Mouse (Mus musculus) lung, postnatal 10 days (tissue): ENCODE results near the gene Epb41l3.

Experiments
- DNase-seq: peaks from one replicate; pipeline ENCODE4 v3.0.0; 2021

The Epb41l3 gene

DNA sequence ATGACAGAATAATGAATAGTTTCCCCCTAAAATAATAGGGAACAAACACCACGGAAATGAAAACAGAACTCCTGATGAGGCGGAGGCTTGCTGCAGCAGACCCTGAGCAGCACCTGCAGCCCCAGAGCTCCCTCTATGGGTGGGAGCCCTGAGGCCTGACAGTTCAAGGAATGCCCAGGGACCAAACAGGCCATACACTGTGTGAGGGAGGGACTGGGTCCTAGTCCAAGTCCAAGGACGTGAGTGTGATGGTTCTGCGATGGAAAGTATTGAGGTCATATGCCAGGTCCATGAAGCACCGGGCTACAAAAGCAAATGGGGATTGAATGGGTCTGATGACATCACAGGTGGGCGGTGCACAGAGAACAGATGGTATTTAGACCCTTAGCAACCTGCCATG, 33.7 kb downstream of the Epb41l3 start:
- DNase-seq = peak; percentile 6

DNA sequence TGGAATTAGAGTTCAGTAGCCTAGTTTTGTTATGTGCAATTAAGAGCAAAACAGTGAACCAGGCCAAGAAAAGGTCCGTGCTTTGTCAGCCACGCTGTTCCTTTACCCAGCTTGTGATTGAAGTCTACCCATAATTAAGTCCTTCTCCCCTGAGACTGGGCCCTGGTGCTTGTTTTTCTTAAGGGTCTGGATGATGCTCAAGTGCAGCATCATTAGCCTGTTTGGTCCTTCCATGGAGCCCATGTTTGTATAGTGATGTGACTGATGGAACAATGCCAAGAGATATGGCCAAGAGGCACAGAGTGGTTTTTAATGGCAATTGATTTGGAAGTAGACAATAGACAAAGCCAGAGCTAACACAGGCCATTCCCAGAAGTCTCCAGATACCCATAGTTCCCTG, 36.7 kb downstream of the Epb41l3 start:
- no peak for DNase-seq

DNA sequence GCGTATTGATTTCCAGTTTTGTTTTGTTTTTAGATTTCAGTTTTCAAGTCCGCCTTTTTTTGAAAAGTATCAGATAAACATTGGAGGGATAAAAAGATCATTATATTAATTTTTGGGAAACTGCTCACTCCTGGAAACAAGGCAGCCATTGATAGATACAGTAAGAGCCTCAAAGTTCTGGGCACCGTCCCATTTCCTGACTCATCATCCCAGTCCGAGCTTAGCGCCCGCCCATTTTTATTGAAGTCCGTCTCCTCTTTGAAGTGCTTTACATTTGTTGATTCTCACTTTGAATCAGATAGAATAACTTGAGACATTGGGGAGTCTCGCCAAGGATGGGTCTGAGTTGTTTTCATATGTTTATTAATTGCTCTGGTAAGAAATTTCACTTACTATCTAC, 43.7 kb downstream of the Epb41l3 start:
- no peak for DNase-seq

DNA sequence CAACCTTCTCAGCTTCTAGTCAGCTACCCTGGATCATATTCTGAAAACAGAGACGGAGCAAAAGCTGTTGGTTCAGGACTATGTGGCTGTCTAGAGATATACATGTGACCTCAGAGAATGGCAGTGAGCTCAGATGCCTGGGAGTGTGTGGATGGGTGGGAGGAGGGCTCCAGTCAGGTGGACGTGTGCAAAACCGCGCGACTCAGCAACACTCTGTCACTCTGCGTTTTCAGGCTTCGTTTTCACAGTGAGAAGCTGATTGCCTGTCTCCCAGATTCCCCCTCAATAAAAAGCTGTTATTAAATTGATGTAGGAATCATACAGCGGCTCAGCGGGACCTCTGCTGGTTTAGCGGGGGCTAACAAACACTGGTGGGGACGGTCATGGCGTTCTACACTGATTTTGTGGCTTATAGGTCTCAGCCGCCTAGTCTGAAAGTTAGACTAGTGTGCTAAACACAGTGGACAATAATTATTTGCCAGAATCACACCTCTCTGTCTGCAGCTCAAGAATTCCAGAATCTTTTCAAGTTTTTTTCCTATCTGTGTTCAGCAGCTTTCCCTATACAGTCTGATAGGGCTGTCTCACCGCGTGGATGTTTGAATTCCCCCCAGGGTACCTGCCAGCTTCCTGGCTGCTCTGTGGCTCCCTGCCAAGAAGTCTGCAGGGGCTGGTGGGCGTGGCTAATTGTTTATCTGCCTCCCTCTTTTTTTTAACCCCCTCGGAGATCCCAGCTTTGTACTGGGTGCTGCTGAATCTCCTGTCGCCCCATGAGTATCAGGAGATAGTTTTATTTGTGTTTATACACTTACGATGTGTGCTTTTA, 45.3 kb downstream of the Epb41l3 start:
- peak; percentile 28 for DNase-seq

- peak; percentile 5 for DNase-seq
Measured at GRCm38 (mm10) chr17:69122403-69122802, 46.9 kb downstream of the Epb41l3 start.

DNA sequence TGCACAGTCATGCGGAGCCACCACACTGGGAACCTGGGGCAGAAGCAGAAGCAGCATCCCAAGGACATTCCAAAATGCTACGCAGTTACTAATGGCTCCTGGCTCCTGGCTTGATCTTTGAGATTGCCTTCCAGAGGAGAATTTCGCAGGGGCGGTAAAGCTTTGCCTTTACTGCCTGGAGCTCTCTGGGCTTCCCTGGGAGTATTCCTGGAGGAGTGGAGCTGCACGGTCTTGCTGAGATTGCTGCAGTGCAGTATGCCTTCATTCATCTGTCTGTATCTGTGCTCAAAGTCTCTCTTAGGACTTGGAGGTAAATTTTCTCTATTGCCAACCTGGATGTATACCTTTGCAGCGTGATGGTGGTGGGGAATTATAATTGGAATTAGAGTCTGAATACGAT, 52.0 kb downstream of the Epb41l3 start:
- no peak for DNase-seq

DNA sequence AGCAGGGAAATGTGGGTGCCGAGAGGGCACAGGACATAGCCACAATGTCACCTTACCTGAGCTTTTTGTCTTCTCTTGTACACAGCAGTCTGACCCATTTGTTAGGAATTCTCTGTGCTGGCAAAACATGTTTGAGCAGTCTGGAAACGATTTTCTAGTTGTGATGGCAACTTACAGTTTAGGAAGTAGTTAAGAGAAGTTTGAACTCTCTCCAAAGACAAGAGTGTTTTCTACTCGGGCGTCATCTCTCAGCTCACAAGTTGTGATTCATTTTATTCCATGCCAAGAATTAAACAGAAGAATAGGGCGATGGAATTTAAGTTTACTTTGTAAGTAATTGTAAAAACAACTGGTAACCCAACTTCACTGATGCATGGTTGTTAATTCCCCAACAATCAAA, 52.5 kb downstream of the Epb41l3 start:
- DNase-seq = no peak

DNA sequence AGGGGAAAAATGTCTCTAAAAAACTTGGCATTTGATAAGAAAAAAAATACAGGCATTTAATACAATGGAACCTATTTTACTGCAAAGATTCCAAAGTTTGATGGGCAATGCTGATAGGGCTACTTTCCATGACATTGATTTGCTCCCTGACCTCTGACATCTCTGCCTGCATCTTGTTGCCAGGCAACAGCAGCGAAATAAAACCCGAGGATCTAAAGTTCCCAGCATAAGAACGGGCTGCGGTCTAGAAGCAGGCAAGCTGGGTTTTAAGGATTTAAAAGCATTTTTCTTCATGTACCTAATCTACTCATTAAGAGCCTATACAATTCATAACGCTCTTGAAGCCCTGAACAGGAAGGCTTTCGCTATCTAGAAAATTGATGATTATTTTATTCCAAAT, 54.0 kb downstream of the Epb41l3 start:
- no peak for DNase-seq

GRCm38 (mm10) chr17:69143017-69143416, 67.5 kb downstream of the Epb41l3 start:
- no peak for DNase-seq

GRCm38 (mm10) chr17:69150826-69151225, 75.3 kb downstream of the Epb41l3 start:
- no peak for DNase-seq

DNA sequence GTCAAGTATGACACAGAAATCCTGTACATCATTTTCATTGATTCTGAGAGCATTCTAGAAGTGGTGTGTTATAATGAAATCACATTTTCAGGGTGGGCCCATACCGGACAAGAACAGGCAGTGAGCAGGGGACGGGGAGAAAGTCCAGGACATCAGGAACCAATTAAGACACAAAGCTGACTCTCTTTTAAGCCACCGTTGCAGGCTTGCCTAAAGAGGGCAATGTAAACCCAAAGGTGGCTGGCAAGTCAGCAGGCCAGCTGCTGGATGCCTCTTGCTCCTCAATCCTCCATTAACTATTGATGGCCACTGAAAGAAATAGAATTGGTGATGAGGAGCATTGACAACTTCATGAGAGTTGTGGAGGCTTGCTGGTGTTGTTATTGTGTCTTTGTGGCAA, 75.8 kb downstream of the Epb41l3 start:
- no peak for DNase-seq

GRCm38 (mm10) chr17:69155034-69155433, 79.6 kb downstream of the Epb41l3 start:
- no peak for DNase-seq

GRCm38 (mm10) chr17:69156522-69157100, 81.1 kb downstream of the Epb41l3 start:
- peak; percentile 36 for DNase-seq

- DNase-seq = peak; percentile 24
Measured at GRCm38 (mm10) chr17:69157101-69157808, 81.8 kb downstream of the Epb41l3 start.

DNA sequence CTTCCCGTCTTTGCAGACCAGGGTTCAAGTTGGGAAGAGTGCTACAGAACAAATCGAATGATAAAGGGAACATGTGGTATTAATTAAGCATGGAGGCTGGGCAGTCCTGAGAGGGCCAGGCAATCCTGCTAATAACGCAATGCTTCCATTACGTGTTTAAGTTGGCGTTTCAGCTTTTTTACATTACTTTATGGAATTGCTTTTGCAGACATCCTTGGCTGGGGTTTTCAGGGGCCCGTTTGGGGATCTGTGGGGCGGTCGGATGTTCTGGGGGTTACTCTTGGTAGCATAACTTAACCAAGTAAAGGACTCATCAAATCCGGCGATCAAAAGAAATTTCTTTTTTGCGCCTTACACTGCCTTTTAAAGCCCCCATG, 82.3 kb downstream of the Epb41l3 start:
- DNase-seq = no peak

DNA sequence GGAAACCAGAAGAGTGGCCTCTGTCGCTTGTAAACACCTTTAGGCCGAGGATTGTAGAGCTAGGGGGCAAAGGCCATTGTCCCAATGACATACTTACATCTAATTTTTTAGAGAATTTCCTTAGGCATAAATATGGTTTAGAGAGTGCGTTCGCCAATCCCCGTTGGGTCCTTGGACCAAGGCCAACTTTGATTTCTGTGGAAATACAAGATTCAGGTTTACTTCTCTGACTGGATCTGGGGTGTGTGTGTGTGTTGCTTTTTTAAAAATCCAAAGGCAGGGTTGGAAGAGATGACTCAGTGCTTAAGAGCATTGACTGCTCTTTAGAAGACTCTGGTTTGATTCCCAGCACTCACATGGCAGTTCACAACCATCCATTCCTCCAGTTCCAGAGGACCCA, 83.2 kb downstream of the Epb41l3 start:
- DNase-seq = no peak

DNA sequence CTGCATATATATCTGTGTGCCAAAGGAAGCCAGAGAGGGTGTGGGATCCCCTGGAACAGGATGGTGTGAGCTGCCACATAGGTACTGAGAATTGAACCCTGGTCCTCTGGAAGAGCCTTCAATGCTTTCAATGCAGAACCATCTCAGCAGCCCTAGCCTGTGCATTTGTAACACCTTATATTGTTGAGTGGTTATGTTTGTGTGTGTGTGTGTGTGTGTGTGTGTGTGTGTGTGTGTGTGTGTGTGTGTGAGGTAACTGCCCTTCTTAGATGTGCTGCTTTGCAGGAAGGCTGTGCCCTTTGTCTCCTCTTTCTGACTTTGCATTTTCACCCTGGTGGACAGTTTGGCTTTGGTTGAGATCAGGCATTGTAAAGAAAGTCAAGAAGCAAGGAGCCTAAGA, 87.2 kb downstream of the Epb41l3 start:
- no peak for DNase-seq

DNA sequence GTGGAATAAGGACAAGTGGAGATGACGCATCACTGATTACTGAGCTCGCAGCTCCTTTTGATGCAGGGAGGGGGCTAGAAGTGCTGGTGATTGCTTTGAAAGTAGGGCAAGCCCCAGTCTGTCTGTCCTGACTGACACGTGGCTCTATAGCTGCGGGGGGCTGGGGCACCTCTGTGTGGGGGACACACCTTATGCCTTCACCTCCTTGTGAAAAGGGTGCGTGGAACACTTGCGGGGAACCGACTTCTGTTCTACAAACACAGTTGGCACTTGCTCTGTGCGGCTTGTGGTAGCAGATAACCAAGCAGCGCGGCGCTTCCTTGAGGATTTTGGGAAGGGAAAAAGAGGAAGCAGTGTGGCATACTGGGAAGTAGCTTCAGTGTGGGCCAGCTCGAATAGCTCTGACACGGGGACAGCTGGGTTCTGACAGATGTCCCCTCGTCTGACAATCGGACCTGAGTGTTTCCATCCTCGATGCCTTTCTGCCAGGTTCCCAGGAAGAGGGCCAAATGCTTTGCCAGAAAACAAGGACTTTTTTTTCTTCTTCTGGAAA, 101.5 kb downstream of the Epb41l3 start:
- DNase-seq = peak; percentile 27

- no peak for DNase-seq
Measured at GRCm38 (mm10) chr17:69177954-69178353, 102.5 kb downstream of the Epb41l3 start.

DNA sequence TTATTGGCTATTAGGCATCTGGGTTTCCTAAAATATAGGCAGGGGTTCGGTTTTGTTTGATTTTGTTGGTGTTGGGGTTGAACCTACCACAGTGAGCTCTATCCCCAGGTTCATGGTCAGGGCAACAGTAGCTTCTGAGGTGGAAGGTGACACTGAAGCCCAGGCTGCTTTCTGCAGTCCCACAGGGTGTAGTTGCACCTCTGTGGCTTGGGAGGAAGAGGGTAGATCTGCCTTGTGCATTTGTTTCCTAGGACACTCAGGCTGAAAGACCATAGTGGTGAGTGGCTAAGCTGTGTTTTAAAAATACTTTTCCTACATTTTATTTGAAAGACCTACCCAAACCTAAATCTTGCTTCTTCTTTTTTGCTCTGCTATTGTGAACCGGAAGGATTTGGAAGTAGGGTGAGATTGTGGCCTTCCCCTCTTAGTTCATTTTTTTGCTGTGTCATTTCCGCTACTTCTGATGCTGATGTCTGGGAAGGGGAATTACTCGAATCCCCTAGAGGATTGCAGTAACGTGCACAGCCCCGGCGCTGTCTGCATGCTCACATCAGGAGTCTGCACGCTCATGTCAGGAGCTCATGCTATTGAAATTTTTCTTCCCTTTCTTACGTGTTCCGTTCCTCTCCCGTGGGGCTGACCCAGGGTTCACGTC, 105.5 kb downstream of the Epb41l3 start:
- DNase-seq = peak; percentile 22

GRCm38 (mm10) chr17:69181560-69182316, 106.3 kb downstream of the Epb41l3 start:
- DNase-seq = no peak

- no peak for DNase-seq
Measured at GRCm38 (mm10) chr17:69187794-69188193, 112.3 kb downstream of the Epb41l3 start.
